Mouse (Mus musculus) erythroblast, embryonic 14.5 days (primary cell): ENCODE data around the gene Fam104a. TPM values are rescaled to one million over a fixed set of nuclear protein-coding genes. Genes with fewer than 3 reads are reported as not detected.
A peak's percentile ranks its signal among the peaks of the same experiment; 100 is the strongest.

Experiments
- H3K27me3 ChIP-seq: 2 replicates; pipeline ENCODE4 v1.6.1; 2012; ENCODE audit warnings: inconsistent platforms; ENCODE audit not compliant: control insufficient read depth
- H3K36me3 ChIP-seq: 2 replicates; pipeline ENCODE4 v1.6.1; 2012; ENCODE audit warnings: mild to moderate bottlenecking, inconsistent platforms; ENCODE audit not compliant: control insufficient read depth
- H3K4me1 ChIP-seq: 2 replicates; pipeline ENCODE4 v1.6.1; 2012; ENCODE audit warnings: inconsistent platforms; ENCODE audit not compliant: control insufficient read depth
- H3K4me3 ChIP-seq: replicated peaks from 2 replicates; pipeline ENCODE3; 2012; ENCODE audit warnings: moderate library complexity, mild to moderate bottlenecking, inconsistent platforms
- H3K9me3 ChIP-seq: 2 replicates; pipeline ENCODE4 v1.6.1; 2012; ENCODE audit warnings: low read length, inconsistent platforms, mixed read lengths; ENCODE audit not compliant: control insufficient read depth
- GATA1 ChIP-seq: IDR thresholded peaks from 2 replicates; pipeline ENCODE4 v1.6.1; 2012; ENCODE audit warnings: low read length, inconsistent platforms, mixed read lengths
- TAL1 ChIP-seq: IDR thresholded peaks from 3 replicates; pipeline ENCODE4 v1.6.1; 2012; ENCODE audit warnings: low read length, inconsistent platforms, mixed read lengths
- polyA plus RNA-seq: library from polyadenylated mRNA; stranded (reverse); fragments of >175 nt; gene quantifications from 2 replicates; pipeline ENCODE4 v1.2.3, GENCODE M21; 2012

Fam104a gene
- polyA plus RNA-seq, 1 experiment = 53.9 TPM

DNA sequence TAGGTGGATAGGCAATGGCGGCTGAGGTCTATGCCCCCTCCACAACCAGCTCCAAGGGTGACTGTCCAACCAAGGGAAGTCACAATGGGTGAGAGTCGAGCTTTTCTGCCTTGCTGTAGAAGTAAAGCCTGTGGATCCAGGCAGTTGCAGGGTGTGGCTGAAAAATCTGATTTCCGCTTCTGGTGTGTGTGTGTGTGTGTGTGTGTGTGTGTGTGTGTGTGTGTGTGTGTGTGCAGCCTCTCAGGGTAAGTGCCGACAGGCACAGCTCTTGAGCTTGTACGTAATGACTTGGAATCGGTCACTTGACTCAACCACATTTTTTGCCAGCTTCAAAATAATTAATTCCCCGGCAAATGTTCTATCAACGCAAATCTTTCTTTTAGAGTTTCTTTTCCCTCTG lies 52.7 kb downstream of the Fam104a start:
- no peaks in the 10 kb centered on the region for H3K9me3 ChIP-seq
- H3K4me3 ChIP-seq = no peak overlapping the region
- no peaks in the 10 kb centered on the region for H3K4me1 ChIP-seq
- no peaks in the 10 kb centered on the region for H3K36me3 ChIP-seq
- no peak for TF ChIP-seq TAL1
- TF ChIP-seq GATA1 = no peak
- H3K27me3 ChIP-seq = no peaks in the 10 kb centered on the region; the same call in 1 of the 2 replicates

DNA sequence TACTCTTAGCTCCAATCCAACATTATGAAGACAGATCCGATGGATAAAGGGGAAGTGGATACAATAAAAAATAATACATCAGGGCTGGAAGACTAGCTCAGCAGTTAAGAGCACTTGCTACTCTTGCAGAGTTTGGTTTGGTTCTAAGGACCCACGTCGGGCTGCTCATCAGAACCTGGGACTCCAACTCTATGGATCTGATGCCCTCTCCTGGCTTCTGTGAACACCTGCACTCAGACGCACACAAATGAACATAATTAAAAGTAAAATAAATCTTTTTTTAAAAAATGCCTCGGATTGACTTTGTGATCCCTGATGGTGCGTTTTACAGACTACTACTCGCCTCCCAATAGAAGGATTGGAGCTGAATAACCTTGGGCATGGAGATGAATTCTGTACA lies 53.3 kb downstream of the Fam104a start:
- TF ChIP-seq TAL1 (no peak), GATA1 (no peak)
- H3K36me3 ChIP-seq = no peaks in the 10 kb centered on the region
- no peaks in the 10 kb centered on the region for H3K9me3 ChIP-seq
- H3K27me3 ChIP-seq = no peaks in the 10 kb centered on the region; the same call in 1 of the 2 replicates
- no peak overlapping the region for H3K4me3 ChIP-seq
- H3K4me1 ChIP-seq = no peaks in the 10 kb centered on the region

DNA sequence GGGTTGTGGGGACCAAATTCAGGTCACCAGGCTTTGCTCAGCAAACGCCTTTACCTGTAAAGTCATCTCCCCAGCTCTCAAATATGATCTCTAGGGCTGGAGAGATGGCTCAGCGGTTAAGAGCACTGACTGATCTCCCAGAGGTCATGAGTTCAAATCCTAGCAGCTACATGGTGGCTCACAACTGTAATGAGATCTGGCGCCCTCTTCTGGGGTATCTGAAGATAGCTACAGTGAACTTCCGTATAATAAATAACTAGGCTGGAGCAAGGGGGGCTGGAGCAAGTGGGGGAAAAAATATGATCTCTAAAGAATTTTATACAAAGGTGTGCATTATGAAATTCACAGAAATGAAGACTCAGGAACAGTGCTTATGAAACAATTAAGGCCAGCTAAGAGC lies 56.2 kb downstream of the Fam104a start:
- H3K36me3 ChIP-seq = no peaks in the 10 kb centered on the region; the same call in 1 of the 2 replicates
- no peak for TF ChIP-seq TAL1
- TF ChIP-seq GATA1 = no peak
- H3K27me3 ChIP-seq = no peaks in the 10 kb centered on the region; the same call in 1 of the 2 replicates
- no peaks in the 10 kb centered on the region for H3K4me1 ChIP-seq
- no peak overlapping the region for H3K4me3 ChIP-seq
- no peaks in the 10 kb centered on the region for H3K9me3 ChIP-seq

DNA sequence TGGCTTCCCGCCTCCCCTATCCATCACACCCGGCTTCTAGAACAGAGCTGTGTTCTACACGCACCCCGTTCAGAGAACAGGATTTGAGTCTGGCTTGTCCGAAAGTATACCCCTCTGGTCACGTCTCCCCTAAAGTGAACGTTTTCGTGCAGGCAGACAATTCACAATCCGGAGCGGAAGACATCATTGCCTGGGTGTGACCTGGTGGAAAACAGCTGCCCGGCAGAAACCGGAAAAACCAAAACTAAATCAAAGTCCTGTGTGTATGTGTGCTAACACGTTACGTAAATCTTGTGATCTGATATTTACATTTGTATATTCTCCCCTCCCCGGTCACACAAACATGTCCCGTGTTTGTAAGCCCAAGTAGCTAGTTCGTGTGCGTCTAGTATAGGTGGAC lies 58.5 kb downstream of the Fam104a start:
- Histone ChIP-seq H3K4me1 (no peaks in the 10 kb centered on the region), H3K4me3 (no peak overlapping the region), H3K36me3 (no peaks in the 10 kb centered on the region; the same call in 1 of the 2 replicates), H3K27me3 (peaks cover 11% of the 10 kb centered on the region), H3K9me3 (no peaks in the 10 kb centered on the region)
- TF ChIP-seq TAL1 = no peak
- no peak for TF ChIP-seq GATA1

DNA sequence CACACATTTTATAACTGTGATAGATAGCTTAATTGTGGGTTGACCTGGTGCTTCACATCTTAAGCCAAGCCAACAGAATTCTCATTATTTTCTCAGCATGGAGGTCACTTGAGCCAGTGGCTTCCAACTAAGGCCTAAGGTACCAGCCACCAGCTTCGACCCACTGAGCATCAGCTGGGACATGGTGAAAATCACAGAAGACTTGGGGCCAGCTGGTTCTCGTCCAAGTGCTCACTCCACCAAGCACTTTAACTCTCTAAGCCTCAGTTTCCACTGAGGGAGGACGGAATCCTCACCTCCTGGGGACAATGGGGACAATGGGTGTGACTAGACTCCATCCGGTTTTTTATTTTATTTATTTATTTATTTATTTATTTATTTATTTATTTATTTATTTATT lies 61.9 kb downstream of the Fam104a start:
- Histone ChIP-seq H3K36me3 (no peaks in the 10 kb centered on the region; the same call in 1 of the 2 replicates), H3K4me3 (no peak overlapping the region), H3K9me3 (no peaks in the 10 kb centered on the region), H3K4me1 (no peaks in the 10 kb centered on the region; the same call in 1 of the 2 replicates), H3K27me3 (peaks cover 40% of the 10 kb centered on the region)
- no peak for TF ChIP-seq TAL1
- TF ChIP-seq GATA1 = no peak

DNA sequence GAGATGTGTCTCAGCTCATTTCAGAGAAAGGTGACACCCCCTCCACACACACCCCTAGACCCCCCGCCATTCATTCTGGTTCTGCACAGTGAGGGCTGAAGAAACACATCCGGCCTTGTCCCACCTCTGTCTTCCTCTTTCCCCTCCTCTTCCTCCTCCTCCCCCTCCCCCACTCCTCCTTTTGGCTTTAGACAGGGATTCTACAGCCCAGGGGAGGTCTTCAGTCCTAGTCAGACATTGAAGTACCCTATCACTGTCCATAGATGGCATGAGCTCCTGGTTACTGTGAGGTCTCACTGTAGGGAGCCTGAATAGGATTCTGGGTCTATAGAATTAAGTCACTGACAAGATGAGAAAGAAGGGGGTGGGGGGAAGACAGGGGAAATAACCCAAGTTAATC lies 63.0 kb downstream of the Fam104a start:
- H3K27me3 ChIP-seq = peaks cover 40% of the 10 kb centered on the region
- H3K9me3 ChIP-seq = no peaks in the 10 kb centered on the region
- H3K4me1 ChIP-seq = no peaks in the 10 kb centered on the region; the same call in 1 of the 2 replicates
- H3K4me3 ChIP-seq = no peak overlapping the region
- no peak for TF ChIP-seq TAL1
- no peak for TF ChIP-seq GATA1
- H3K36me3 ChIP-seq = no peaks in the 10 kb centered on the region; the same call in 1 of the 2 replicates

DNA sequence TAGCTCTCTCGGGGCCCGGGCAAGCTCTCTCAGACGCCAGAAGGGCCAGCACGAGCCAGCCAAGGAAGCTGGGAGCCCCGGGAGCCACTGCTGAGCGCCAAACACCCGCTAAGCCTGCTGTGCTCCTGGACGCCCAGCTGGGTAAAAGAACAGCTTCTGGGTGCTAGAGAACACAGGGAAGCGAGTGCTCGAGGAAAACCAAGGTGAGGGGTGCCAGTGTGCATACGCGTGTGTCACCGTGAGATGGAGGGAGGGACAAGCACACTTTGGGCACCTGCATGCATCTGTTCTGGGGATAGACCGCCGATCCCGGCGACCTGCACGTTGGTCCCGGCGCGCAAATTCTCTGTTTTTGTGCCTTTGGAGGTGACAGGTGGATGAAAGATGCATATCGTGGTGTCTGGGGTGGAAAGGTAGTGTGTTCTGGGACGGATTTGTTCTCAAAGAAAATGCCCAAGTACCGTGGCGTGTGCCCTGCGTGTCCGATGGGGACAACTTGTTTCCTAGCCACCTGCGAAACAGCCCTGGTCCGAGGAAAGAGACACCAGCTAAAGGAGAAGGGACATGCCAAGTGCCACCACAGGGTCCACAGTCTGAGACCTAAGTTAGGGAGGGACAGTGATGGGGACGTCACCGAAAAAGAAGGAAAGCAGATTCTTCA lies 64.4 kb downstream of the Fam104a start:
- H3K9me3 ChIP-seq = no peaks in the 10 kb centered on the region
- TF ChIP-seq GATA1 = no peak
- no peak for TF ChIP-seq TAL1
- peak overlapping the region; percentile 45 for H3K4me3 ChIP-seq
- H3K36me3 ChIP-seq = no peaks in the 10 kb centered on the region; the same call in 1 of the 2 replicates
- H3K4me1 ChIP-seq = no peaks in the 10 kb centered on the region; the same call in 1 of the 2 replicates
- peaks cover 40% of the 10 kb centered on the region for H3K27me3 ChIP-seq

DNA sequence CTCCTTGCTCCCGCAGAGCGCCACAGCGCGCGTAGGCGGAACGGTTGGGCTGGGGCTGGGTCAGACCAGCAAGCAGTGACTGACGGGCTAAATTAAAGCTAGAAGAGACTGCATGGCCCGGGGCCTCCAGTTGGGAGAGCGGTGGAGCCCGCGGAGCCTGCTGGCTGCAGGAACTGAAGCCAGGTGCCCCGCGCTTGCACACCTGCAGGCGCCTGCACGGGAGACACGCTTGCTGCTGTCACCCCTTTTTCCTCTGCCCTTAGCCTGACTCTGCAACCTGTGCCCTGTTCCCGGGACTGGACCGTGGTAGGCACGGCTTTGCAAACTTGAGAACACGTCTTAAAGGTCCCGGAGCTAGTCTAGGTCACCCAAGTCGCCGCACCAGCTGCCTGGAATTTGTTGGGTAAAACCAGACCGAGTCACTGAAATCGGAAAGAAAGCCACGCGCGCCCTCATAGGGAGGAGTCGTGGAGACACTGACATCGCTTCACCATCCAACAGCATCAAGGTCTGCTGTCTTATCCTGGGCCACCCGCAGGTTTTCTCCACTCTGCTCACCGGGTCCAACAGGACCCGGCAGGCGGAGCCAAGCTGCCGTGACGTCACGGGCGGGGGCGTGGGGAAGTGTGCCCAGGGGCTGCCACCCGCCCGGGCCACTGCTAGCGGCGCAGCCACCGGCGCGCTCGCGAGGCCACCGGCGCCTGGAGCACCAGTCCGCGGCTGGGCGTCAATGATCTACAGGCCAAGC lies 65.1 kb downstream of the Fam104a start, which contains the start of gene Sstr2:
TSS of gene Sstr2 (plus strand) at position 671 of the 748 bp plus-strand sequence.
- Histone ChIP-seq H3K27me3 (peaks cover 40% of the 10 kb centered on the region), H3K36me3 (no peaks in the 10 kb centered on the region), H3K9me3 (no peaks in the 10 kb centered on the region), H3K4me1 (no peaks in the 10 kb centered on the region; the same call in 1 of the 2 replicates), H3K4me3 (peak within 1 kb of the TSS; percentile 45)
- TF ChIP-seq GATA1 (no peak), TAL1 (no peak)

DNA sequence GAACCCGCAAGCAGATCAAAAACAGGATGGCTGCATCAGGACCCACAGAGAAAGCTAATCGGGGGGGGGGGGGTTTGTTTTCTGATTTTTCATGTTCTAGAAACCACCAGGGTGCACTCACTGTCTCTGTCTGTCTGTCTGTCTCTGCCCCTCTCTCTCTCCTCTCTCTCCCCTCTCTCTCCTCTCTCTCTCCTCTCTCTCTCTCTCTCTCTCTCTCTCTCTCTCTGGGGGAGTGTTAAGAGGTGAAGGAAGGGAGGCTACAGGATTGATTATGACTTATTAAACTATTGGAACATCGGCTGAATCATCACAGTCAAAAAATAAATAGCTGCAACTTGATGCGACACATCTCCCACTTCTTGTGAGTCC lies 65.7 kb downstream of the Fam104a start:
- Histone ChIP-seq H3K4me1 (no peaks in the 10 kb centered on the region; the same call in 1 of the 2 replicates), H3K9me3 (no peaks in the 10 kb centered on the region), H3K4me3 (no peak overlapping the region), H3K27me3 (peaks cover 40% of the 10 kb centered on the region), H3K36me3 (no peaks in the 10 kb centered on the region)
- TF ChIP-seq GATA1 = no peak
- TF ChIP-seq TAL1 = no peak
